Mouse (Mus musculus) cerebellum, postnatal 10 days (tissue): ENCODE results near the gene Tigd3.

Experiments
- DNase-seq, 2 experiments: peaks; one replicate each; pipeline ENCODE4 v3.0.0; 2021; ENCODE audit warnings: mixed read lengths in 2 of 2

The Tigd3 gene

GRCm38 (mm10) chr19:5894002-5894678, at the start of gene Tigd3:
Tigd3 (minus strand) TSS chr19:5894149.
- DNase-seq: peak; percentile 99

DNA sequence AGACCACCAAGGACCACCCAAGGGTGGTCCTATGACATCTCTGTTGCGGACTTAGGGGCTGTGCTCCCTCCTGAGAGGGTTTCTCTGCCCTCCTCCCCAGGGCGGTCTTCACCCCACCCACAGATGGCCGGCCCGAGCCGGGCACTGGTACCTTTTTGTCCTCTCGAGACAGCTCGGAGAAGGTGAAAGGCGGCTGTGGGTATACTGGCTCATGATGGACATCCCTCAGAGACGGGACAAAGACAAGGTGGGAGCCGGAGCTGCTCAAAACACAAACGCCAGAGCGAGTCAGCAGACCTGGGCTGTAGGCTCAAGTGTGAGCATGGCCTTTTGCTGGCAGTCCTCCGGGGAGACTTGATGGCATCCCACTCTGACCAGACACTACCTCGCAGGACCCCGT, 49.5 kb upstream of the Tigd3 start:
- DNase-seq: peak in 1 of 2 experiments; percentile 35

GRCm38 (mm10) chr19:5942581-5942980, 48.6 kb upstream of the Tigd3 start:
- no peak for DNase-seq

DNA sequence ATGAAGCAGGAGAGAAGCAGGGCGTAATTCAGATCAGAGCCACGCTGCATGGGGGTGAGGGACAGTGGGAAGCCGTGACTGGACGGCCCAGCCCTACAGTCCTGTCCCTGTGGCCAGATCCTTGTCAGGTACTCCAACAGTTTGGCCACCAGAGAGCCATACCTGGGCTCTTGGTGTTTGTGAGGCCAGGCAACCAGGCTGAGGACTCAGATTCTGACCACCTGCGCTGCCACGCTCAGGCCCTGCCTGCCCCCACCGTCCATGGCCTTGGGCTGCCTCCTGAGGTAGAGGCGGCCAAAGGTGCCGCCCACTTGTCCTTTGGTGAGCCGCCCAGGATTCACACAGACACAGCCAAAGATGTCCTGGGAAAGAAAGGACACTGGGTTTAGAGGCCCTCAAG, 46.7 kb upstream of the Tigd3 start:
- peak; percentile 43 to 51 for DNase-seq

DNA sequence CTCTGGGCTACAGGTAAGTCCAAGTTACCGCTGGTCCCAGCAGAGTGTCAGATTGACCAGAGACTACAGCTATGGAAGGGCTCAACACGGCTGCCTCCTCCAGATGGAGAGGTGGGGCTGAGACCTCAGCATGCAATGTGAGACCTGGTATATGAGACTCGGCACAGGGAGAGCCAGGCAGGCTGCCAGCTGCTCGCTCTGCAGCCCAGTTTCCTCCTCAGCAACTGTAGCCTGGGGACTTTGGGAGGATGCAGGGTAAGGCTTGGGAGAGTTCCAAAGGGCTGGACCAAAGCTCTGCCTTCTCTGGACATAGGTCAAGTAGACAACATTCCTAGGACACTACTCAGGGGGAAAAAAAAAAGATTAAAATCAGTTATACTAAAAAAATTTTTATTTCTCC, 46.2 kb upstream of the Tigd3 start:
- DNase-seq: peak; percentile 95 to 96

GRCm38 (mm10) chr19:5939715-5940114, 45.8 kb upstream of the Tigd3 start:
- DNase-seq: peak; percentile 46 to 50

DNA sequence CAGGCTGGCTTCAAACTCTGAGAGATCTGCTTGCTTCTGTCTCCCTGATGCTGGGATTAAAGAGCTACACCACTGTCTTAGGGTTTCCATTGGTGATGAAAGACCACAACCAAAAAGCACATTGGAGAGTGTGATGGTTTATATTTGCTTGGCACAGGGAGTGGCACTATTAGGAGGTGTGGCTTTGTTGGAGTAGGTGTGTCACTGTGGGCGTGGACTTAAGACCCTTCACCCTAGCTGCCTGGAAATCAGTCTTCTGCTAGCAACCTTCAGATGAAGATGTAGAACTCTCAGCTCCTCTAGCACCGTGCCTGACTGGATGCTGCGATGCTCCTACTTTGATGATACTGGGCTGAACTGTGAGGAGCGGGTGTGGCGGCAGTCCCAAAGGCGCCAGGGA, 44.6 kb upstream of the Tigd3 start:
- no peak for DNase-seq

DNA sequence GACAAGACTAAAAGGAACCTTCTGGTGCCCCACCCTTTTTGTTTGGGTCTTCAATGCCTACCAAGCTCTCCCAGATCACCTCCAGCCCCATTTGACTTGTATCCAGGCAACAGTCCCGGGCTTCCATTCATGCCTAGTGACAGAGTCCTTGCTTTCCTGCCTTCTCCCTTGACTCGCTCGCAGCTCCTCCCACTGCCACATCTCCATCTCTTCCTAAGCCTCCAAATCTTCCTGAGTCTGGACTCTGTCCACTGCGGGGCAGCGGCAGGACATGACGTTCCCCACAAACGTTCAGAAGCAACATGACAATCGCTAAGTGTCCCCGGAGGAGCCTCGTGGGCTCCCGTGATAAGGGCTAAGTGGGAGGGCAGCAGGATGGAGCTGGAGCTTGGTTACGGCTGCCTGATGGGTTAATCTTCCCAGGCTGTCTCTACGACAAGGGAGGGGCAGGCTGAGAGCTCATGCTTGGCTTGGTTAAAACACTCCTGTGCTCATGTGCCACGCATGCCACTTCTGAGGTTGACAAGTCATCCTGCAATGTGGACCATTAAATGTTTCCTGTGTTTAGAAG, 44.0 kb upstream of the Tigd3 start:
- DNase-seq: peak; percentile 38 to 46

- DNase-seq: peak; percentile 31 to 34
Measured at GRCm38 (mm10) chr19:5937095-5937835, 43.3 kb upstream of the Tigd3 start.

DNA sequence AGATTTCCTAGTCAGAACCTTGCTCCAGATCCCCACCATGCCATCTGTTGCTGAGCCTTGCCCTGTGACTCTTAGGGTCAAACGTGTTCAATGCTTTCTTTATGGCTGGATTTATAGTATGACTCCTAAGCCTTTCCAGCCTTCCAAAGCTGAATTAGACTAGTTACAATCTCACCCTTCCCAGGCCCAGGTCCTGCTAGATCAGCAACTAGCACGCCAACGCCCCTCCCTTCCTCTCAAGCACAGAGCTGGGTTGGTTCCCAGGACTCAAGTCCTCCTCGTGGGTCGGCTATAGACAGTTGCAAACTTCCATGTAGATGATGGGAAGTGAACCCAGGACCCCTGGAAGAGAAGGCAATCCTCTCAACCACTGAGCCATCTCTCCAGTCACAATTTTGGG, 41.7 kb upstream of the Tigd3 start:
- no peak for DNase-seq

- peak; percentile 17 to 24 for DNase-seq
Measured at GRCm38 (mm10) chr19:5935266-5935665, 41.3 kb upstream of the Tigd3 start.

DNA sequence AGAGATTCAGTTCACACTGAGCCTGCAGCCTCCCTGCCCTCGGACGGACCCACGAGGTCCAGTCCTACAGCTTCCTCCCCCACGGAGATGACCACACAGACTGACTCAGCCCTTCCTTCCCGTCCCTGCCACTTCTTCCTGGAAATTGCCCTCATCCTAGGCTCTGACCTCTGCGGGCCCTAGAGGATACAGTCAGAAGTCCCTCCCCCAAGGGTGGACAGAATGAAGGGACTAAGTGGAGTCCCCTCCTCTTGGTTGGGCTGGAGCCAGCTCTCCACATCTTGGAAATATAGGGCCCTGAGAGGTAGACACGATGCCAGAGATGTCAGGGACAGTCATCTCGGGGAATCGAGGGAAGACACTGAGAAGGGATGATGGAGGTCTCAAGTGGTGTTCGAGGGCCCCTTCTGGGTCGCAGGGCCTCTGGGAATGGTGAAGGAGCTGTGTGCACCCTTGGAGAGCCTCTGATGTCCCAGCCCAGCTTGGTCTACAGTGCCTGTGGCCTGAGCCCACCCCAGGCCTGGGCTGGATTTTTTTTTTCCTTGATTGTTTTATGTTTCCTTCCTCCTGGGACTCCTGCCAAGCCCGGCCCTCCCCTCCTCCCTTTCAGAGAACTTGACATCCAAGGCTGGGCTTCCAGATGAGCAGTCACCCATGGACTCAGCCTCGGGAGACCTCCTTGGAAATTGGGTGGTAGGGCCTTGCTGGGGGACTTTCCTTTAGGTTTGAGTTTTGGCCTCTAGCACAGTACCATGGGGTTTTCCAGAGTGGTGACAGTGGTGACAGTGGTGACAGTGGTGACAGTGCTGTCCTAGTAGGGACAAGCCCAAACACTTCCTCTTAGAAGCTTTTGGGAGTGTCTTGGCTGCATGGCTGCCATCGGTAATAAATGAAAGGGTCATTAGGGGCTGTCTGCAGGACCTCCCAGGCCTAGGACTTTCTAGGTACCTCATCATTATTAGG, 36.0 kb upstream of the Tigd3 start:
- peak; percentile 34 to 49 for DNase-seq

DNA sequence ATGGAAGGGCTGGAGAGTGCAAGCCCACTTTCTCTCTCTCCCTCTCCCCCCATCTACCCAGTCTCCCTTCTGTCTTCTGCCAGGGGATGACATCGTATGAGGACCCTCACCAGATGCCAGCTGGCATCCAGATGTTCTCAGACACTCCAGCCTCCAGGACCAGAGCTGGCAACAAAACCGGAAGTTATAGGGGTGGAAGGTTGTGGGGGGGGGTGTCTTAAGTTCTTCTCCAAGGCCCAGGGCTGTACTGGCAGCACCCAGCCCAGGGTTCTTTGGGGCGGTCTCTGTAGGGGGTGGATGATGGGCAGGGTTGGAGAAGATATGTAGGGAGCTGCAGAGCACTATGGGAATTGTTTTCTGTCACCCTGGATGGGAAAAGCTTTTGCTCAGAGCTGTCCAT, 34.6 kb upstream of the Tigd3 start:
- peak in 1 of 2 experiments; percentile 10 for DNase-seq

DNA sequence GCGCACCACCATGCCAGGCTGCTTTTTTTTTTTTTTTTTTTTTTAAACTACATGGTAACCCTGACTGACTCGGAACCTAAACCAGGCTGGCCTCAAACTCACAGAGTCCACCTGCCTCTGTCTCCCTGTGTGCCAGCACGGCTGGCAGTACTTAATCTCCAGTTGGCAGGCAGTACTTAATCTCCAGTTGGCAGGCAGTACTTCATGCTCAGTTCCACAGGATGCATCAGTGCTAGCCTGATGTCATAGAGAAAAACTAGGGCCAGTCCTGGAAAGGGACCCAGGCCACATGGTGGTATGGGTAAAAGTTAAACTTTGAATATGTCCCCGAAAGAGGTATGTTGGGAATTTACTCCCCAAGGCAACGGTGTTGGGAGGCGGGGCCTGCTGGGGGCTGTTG, 34.2 kb upstream of the Tigd3 start:
- peak; percentile 32 to 54 for DNase-seq

DNA sequence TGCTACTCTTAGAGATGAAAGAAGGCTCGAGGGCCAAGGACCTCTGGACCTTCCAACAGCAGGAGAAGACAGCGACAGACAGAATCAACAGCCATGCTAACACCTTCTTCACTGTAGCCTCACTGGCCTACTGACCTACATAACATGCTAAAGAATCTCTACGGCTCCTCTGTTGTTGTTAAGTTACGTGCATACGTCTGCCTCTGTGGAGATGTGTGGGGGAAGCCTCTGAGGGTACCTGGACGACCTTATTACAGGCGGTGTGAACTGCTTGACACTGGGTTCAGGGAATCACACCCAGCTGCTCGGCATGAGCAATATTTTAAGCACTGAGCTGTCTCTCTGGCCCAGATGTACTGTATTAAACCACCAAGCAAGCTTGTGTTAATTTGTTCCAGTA, 33.6 kb upstream of the Tigd3 start:
- no peak for DNase-seq

- no peak for DNase-seq
Measured at GRCm38 (mm10) chr19:5927026-5927425, 33.1 kb upstream of the Tigd3 start.

DNA sequence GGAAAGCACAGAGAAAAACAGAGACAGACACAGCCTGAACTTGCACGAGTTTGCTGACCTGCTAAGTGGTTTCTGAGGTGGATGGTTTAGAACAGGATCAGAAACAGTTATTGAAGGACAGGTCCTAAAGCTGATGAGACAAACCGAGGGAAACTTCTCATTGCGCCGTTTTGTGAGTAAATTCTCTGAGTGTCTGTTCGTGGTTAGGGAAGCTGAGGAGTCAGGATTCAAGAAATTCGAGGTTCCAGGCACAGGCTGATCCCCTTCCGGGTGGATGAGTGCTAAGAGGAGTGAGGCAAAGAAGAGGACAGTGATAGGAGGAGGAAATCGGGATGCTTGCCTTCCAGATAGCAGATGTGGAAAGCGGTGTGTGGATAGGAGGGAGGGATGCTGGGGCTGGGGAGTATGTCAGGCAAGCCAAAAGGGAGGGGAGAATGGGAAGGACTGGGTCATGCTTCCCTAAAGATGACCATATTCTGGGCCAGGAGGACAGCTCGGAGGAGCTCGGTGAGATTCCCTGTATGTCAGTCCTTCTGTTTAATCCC, 31.4 kb upstream of the Tigd3 start:
- DNase-seq: peak; percentile 22 to 41

GRCm38 (mm10) chr19:5924713-5925093, 30.8 kb upstream of the Tigd3 start, which contains the start of gene Cdc42ep2:
Cdc42ep2 (minus strand) TSS chr19:5924816.
- peak; percentile 98 to 99 for DNase-seq

DNA sequence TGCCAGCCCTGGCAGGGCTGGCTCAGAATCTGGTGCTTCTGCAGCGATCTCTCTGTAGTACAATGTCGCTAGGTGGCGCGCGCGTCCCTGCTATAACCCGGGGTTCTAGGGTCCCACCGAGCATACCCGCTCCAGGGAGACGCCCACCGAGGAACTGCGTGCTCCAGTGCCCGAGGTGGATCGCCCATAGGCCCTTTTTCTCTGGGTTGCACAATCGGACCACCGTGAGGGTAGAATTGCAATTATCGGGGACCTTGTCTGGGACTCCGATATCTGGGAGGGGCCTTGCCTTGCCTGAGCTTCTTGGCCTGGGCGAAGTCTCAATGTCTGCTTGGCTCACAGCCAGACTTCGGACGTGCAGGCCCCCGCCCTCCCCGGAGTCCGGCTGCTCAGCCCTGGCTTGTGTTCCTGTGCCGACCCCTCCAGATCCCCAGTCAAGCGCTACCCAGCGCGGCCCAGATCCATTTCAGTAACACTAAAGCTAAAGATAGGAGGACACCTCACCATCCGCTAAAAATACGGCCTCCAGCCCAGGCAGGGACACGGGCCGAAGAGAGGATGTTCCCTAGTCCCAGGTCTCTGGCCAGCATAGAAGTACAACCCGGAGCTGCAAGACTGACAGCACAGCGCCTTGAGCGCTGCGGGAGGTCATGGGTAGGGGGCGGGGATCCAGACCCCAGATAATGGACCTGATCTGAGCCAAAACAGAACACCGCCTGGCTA, 30.2 kb upstream of the Tigd3 start:
- DNase-seq: peak; percentile 98 to 100

DNA sequence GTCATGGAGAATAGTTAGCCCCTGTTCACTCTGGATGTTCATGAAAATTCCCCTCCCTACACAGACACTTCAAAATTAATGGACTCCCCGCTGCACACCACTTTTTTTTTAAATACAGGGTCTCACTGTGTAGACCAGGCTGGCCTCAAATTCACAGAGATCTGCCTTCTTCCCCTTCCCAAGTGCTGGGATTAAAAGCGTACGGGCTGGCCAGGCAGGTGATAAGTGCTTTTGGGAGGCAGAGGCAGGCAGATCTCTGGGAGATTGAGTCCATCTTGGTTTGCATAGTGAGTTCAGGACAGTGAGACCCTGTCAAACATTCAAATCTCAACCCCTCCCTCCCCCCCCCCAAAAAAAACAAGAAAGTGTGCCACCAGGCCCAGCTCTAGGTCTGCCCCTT, 29.0 kb upstream of the Tigd3 start:
- no peak for DNase-seq

DNA sequence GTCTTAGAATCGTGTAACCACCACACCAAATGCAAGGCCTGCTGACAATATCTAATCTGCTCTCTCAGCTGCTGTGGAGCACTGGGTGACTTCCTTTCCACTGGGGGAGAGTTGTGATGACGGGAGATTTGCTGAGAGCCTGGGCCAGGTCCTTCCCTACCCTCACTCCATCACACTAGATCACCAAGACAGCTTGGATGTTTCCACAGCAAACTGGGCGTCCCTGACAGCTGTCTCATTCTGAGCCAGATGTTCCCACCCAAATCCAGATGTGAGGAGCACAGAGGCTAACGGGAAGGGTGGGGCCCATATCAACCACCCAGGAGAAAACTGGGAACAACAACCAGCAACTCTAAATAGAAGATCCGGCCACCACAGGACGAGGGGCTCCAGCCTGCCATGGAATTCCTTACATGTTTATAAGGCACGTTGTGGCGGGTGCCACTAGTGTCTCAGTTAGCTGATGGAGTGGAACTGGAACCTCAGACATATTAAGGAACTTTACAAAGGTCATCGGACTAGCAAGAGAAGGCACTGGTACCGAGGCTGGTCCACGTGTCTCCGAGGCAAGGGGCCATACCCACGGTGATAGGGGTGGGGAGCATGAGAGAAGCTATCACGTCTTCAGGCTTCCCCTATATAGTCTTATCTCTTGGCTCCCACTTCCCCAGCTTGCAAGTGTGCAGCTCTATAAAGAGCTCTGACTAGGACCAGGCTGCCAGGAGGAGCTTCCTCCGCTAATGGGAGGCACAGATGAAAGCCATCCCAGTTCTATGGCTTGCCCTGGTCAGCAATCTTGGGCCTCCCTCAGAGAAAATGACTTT, 28.4 kb upstream of the Tigd3 start:
- DNase-seq: no peak
